Mouse (Mus musculus) heart, adult 18-20 months (tissue): ENCODE results near the gene Ccdc65. TPM values are rescaled to one million over a fixed set of nuclear protein-coding genes. Genes with fewer than 3 reads are reported as not detected.

Experiments
- DNase-seq, 2 experiments: peaks; one replicate each; pipeline ENCODE4 v3.0.0; 2021 to 2022; ENCODE audit warnings: mixed read lengths in 1 of 2
- total RNA-seq, 2 experiments: library from RNA; stranded (reverse); gene quantifications; 2 replicates each; pipeline ENCODE4 v1.2.3; 2021

The Ccdc65 gene
- total RNA-seq, 2 experiments from 2014 or later: 0.67 to 0.72 TPM

- DNase-seq: peak; percentile 49 to 75
Observed at GRCm38 (mm10) chr15:98692171-98692715, 15.8 kb upstream of the Ccdc65 start.

- DNase-seq: peak; percentile 40 to 55
Observed at GRCm38 (mm10) chr15:98695726-98696125, 12.3 kb upstream of the Ccdc65 start.

GRCm38 (mm10) chr15:98696216-98696615 lies 11.8 kb upstream of the Ccdc65 start:
- DNase-seq: no peak

GRCm38 (mm10) chr15:98699190-98700105 lies 8.6 kb upstream of the Ccdc65 start:
- peak; percentile 85 to 92 for DNase-seq

GRCm38 (mm10) chr15:98704312-98704711 lies 3.7 kb upstream of the Ccdc65 start:
- no peak for DNase-seq

GRCm38 (mm10) chr15:98710442-98710841 lies 2.4 kb downstream of the Ccdc65 start:
- peak; percentile 43 to 72 for DNase-seq

GRCm38 (mm10) chr15:98714230-98714652 lies 6.2 kb downstream of the Ccdc65 start:
- DNase-seq: peak; percentile 69 to 74

- DNase-seq: no peak
Observed at GRCm38 (mm10) chr15:98717301-98717700, 9.3 kb downstream of the Ccdc65 start.

GRCm38 (mm10) chr15:98722191-98722590 lies 14.2 kb downstream of the Ccdc65 start:
- DNase-seq: no peak

- no peak for DNase-seq
Observed at GRCm38 (mm10) chr15:98722854-98723253, 14.8 kb downstream of the Ccdc65 start.

GRCm38 (mm10) chr15:98724441-98724840 lies 16.4 kb downstream of the Ccdc65 start:
- DNase-seq: no peak

- DNase-seq: no peak
Observed at GRCm38 (mm10) chr15:98726079-98726478, 18.1 kb downstream of the Ccdc65 start.

GRCm38 (mm10) chr15:98726746-98727145 lies 18.7 kb downstream of the Ccdc65 start:
- no peak for DNase-seq

GRCm38 (mm10) chr15:98727443-98728321 lies 19.7 kb downstream of the Ccdc65 start, which contains the start of gene Fkbp11:
Gene Fkbp11, minus strand, starts transcription at chr15:98728198.
- DNase-seq: peak; percentile 75 to 76

- no peak for DNase-seq
Observed at GRCm38 (mm10) chr15:98728366-98728765, 20.4 kb downstream of the Ccdc65 start.

GRCm38 (mm10) chr15:98729791-98730545 lies 22.0 kb downstream of the Ccdc65 start:
- no peak for DNase-seq

GRCm38 (mm10) chr15:98730790-98731189 lies 22.8 kb downstream of the Ccdc65 start:
- DNase-seq: peak in 1 of 2 experiments; percentile 27

- DNase-seq: no peak
Observed at GRCm38 (mm10) chr15:98732006-98732531, 24.1 kb downstream of the Ccdc65 start.

- DNase-seq: no peak
Observed at GRCm38 (mm10) chr15:98733370-98733769, 25.4 kb downstream of the Ccdc65 start.

GRCm38 (mm10) chr15:98733976-98734566 lies 26.1 kb downstream of the Ccdc65 start:
- DNase-seq: no peak

- DNase-seq: no peak
Observed at GRCm38 (mm10) chr15:98736521-98736920, 28.5 kb downstream of the Ccdc65 start.
